Mouse (Mus musculus): ENCODE data around the gene Adgrf2. TPM values are rescaled to one million over a fixed set of nuclear protein-coding genes. Genes with fewer than 3 reads are reported as not detected.

The Adgrf2 gene
- total RNA-seq, 2 experiments from 2014 or later: not detected

Other genes with a start within 250 kb of the Adgrf2 start
- not detected in 2 replicates for gene Opn5, start 130.8 kb downstream of the Adgrf2 start, total RNA-seq (2015; ENCODE audit: low replicate concordance)
- gene Opn5, start 130.8 kb downstream of the Adgrf2 start, total RNA-seq (2017; ENCODE audit: low replicate concordance): not detected in 2 replicates
- gene Adgrf4, start 49.9 kb downstream of the Adgrf2 start, total RNA-seq (2015; ENCODE audit: low replicate concordance): not detected in 2 replicates
- gene Adgrf4, start 49.9 kb downstream of the Adgrf2 start, total RNA-seq (2017; ENCODE audit: low replicate concordance): not detected in 2 replicates
- 15.5 and 32.7 TPM in 2 replicates for gene Cd2ap, start 134.5 kb upstream of the Adgrf2 start, total RNA-seq (2015; ENCODE audit: low replicate concordance)
- 13.3 and 17.2 TPM in 2 replicates for gene Cd2ap, start 134.5 kb upstream of the Adgrf2 start, total RNA-seq (2017; ENCODE audit: low replicate concordance)

Data from erythroid progenitor cell, adult 5-6 weeks (primary cell).